Mouse (Mus musculus): Measurements from ENCODE around the gene Foxl2. TPM values are rescaled to one million over a fixed set of nuclear protein-coding genes. Genes with fewer than 3 reads are reported as not detected.

The Foxl2 gene
- 1.9 and 2.4 TPM in 2 replicates for polyA plus RNA-seq (2016; fragmentation: Nextera tagmentation; extraction: Ambion mirVana)

DNA sequence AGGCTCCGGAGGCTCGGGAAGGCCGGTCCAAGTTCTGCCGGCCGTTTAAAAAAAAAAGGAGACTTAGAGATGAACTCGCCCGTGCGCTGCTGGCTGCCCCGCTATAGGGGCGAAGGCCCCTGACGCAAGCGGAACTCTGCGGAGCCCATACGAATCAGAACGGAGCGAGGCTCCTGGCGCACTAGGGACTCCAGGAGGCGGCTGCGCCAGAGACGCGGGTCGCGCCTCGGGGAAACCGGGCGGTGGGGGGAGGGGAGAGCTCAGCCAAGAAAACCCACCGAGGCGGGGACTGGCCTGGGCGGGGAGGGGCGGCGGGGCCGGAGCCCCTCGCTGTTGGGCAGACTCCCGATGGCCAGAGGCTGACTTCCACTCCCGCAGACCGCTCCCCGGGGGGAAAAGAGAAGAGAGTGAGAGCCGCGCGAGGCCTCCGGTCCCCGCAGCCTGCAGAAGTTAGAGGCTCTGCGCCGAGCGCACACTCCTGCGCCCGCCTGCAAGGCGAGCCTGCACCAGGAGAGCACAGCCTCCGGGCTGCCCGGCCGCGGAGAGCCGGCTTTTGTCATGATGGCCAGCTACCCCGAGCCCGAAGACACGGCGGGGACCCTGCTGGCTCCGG, at the start of gene Foxl2:
Gene Foxl2, plus strand, starts transcription at position 186 of the 613 bp plus-strand sequence.
- peak within 1 kb of the TSS; percentile 84 for H3K27ac ChIP-seq (replicated peaks)
- peak within 1 kb of the TSS; percentile 66 for H3K4me3 ChIP-seq
- H3K4me1 ChIP-seq = peaks cover 40% of the 10 kb centered on the region
- H3K27me3 ChIP-seq (replicated peaks; ENCODE audit: low read depth, poor library complexity, severe bottlenecking) = peaks cover 100% of the 10 kb centered on the region
- no peaks in the 10 kb centered on the region for H3K9me3 ChIP-seq
- WGBS = under 1% methylated on average over 58 of the region's 58 CpGs
- H3K36me3 ChIP-seq (replicated peaks) = no peaks in the 10 kb centered on the region; the same call in 1 of the 2 replicates
- DNase-seq (ENCODE audit: low spot score) = peak; percentile 81

DNA sequence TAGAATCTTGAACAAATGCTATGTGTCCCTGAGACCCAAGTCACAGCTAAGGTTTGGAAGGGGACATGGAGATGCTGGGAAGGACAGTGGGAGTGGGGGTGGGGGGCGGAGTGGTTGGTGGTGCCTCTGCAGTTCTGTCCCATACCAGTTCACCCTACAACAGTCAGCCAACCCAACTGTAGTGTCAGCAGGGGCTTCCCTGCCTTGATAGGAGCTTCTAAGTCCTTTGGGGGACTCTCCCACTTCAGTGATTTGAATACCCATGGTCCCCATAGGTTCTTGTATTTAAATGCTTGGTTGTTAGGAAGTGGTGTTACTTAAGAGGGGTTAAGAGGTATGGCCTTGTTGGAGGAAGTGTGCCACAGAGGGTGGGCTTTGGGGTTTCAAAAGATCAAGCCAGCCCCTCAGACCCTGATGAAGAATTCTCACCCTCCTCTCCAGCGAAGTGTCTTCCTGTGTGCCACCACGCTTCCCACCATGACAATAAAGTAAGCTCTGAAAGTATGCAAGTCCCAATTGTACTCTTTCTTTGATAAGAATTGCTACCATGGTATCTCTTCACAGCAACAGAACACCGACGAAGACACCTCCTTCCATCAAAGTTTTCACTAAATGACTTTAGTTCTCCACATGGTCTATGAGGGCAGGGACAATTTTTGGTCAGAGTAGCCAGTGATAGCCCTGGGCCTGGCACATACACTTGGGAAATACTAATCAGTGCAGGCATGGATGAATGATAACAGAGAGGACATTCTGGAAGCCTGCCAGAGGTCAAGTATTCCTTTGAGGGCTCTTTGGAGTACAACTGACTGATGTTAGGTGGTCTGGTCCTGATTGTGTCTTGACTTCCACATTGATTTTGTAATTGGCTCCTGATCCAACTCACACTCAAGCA, 34.2 kb upstream of the Foxl2 start:
- no peak overlapping the region for H3K27ac ChIP-seq (replicated peaks)
- H3K27me3 ChIP-seq (replicated peaks; ENCODE audit: low read depth, poor library complexity, severe bottlenecking) = no peaks in the 10 kb centered on the region
- no peaks in the 10 kb centered on the region for H3K9me3 ChIP-seq
- no peaks in the 10 kb centered on the region for H3K36me3 ChIP-seq (replicated peaks)
- H3K4me3 ChIP-seq = no peak overlapping the region
- WGBS = 93% methylated on average over 5 of the region's 5 CpGs
- no peak for DNase-seq (ENCODE audit: low spot score)
- H3K4me1 ChIP-seq = peaks cover 21% of the 10 kb centered on the region

DNA sequence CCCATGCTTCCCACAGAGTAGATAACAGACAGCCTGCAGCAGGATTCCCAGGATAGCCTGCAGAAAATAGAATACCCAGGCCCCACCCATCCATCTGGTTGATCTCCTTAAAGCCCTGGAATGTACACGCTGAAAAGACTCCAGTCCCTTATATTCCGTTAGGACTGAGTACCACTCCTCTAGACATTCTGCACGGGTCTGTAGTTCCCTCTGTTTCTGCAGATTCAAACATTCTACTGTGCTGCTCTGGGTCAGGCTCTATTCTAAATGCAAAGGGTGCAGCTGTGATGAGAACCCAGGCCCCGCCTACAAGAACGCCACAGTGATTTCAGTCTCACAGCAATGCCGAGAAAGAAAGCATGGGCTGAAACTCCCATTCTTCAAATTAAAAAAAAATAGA, 32.0 kb upstream of the Foxl2 start:
- Histone ChIP-seq H3K4me3 (no peak overlapping the region), H3K27me3 (replicated peaks; ENCODE audit: low read depth, poor library complexity, severe bottlenecking) (no peaks in the 10 kb centered on the region), H3K9me3 (no peaks in the 10 kb centered on the region), H3K27ac (replicated peaks) (no peak overlapping the region), H3K36me3 (replicated peaks) (no peaks in the 10 kb centered on the region), H3K4me1 (peaks cover 25% of the 10 kb centered on the region)
- DNase-seq (ENCODE audit: low spot score) = no peak
- WGBS = 35% methylated on average over 6 of the region's 6 CpGs

DNA sequence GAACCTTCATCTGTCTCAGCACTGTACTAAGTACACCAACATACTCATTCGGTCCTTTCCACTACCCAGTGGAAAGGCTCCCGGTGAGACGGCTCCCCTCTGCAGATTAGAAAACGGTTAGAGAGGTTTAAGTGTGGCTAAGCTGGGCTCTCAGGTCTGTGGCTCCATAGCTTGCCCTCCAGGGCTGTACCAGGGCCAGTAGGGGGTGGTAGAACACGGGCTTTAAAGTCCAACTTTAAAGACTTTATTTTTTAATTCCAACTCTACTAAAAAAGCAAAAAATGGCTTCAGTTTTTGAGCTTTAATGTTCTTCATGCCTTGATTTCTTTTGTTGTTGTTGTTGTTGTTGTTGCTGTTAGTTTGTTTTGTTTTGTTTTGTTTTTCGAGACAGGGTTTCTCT, 30.9 kb upstream of the Foxl2 start:
- WGBS = 62% methylated on average over 6 of the region's 6 CpGs
- DNase-seq (ENCODE audit: low spot score) = no peak
- peaks cover 25% of the 10 kb centered on the region for H3K4me1 ChIP-seq
- H3K4me3 ChIP-seq = no peak overlapping the region
- H3K36me3 ChIP-seq (replicated peaks) = no peaks in the 10 kb centered on the region
- H3K27me3 ChIP-seq (replicated peaks; ENCODE audit: low read depth, poor library complexity, severe bottlenecking) = no peaks in the 10 kb centered on the region
- H3K27ac ChIP-seq (replicated peaks) = no peak overlapping the region
- H3K9me3 ChIP-seq = no peaks in the 10 kb centered on the region

DNA sequence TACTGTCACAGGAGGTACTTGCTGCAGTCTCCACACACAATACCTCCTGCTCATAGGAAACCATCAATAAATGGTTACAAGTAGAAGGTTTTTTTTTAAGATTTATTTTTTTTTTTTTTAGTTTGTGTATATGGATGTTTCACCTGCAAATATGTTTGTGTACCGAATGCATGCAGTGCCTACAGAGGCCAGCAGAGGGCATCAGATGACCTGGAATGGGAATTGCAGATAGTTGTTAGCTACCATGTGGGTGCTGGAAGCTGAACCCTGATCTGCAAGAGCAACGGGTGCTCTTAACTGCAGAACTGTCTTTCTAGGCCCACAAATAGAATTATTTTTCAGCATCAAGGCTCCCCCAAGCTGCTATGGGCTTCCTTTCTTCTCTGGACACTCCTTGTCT, 25.6 kb upstream of the Foxl2 start:
- Histone ChIP-seq H3K27ac (replicated peaks) (no peak overlapping the region), H3K36me3 (replicated peaks) (no peaks in the 10 kb centered on the region), H3K9me3 (peaks cover 4% of the 10 kb centered on the region; the same call in 1 of the 2 replicates), H3K27me3 (replicated peaks; ENCODE audit: low read depth, poor library complexity, severe bottlenecking) (peaks cover 9% of the 10 kb centered on the region), H3K4me3 (no peak overlapping the region), H3K4me1 (peaks cover 30% of the 10 kb centered on the region)
- DNase-seq (ENCODE audit: low spot score) = no peak
- WGBS = 86% methylated on average over 2 of the region's 2 CpGs

DNA sequence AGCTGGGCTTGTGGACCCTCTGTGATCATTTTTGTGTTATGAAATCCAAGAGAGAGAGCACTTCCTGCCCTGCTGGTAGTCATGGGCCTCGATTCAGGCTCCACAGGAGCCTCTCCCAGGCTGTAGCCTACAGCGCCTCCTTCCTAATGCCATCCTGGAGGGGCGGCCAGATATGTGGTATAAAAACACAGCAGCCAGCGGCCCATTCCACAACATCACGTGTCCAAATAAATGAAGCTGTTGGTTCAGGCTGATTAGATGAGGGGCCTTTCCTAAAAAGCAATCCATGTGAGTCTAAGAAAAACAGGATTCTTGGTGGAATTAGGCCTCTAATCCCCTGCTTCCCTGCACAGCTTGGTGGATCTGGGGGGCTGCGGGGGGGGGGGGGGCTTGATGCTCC, 22.2 kb upstream of the Foxl2 start:
- H3K4me1 ChIP-seq = peaks cover 40% of the 10 kb centered on the region
- no peak for DNase-seq (ENCODE audit: low spot score)
- H3K27ac ChIP-seq (replicated peaks) = 0 out of 2 replicates have a peak overlapping the region, but pooled peaks have one; percentile 14
- 10% methylated on average over 6 of the region's 6 CpGs for WGBS
- no peak overlapping the region for H3K4me3 ChIP-seq
- H3K9me3 ChIP-seq = peaks cover 4% of the 10 kb centered on the region; the same call in 1 of the 2 replicates
- H3K36me3 ChIP-seq (replicated peaks) = no peaks in the 10 kb centered on the region
- H3K27me3 ChIP-seq (replicated peaks; ENCODE audit: low read depth, poor library complexity, severe bottlenecking) = peaks cover 27% of the 10 kb centered on the region

DNA sequence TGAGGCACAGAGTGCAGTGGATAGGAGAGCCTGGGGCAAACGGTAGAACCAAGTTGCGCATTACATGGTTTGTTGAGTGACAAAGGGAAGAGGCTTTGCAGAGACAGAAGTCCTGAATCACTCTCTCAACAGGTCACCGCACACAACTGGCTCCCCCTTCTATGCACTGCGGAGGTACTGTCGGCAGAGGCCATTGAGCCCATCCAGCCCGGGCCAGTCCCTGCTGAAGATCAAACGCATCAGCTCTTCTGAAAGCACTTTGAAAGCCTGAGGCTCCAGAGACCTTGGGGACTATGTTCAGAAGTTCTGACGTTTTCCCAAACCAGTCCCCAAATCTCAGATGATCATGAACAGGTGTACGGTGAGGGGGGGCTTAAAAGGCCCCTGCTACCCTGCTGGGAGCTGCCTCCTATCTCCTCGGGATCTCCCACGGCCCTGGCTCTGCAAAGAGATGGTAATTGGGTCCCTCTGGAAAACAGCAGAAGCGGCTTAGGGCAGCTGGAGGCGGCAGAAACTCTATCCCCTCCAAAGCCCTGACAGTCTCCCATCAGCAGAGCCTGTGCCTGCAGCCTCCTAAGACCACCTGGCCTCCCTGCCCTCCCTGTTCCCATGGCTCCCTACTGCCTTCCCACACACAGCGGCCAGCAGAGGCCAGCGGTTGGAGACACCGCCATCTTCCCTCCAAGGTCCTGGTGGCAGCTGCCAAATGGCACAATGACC, 19.7 kb upstream of the Foxl2 start:
- Histone ChIP-seq H3K4me3 (no peak overlapping the region), H3K27me3 (replicated peaks; ENCODE audit: low read depth, poor library complexity, severe bottlenecking) (peaks cover 31% of the 10 kb centered on the region), H3K36me3 (replicated peaks) (no peaks in the 10 kb centered on the region), H3K4me1 (peaks cover 40% of the 10 kb centered on the region), H3K9me3 (no peaks in the 10 kb centered on the region), H3K27ac (replicated peaks) (no peak overlapping the region)
- DNase-seq (ENCODE audit: low spot score) = peak; percentile 52
- 13% methylated on average over 16 of the region's 16 CpGs for WGBS

DNA sequence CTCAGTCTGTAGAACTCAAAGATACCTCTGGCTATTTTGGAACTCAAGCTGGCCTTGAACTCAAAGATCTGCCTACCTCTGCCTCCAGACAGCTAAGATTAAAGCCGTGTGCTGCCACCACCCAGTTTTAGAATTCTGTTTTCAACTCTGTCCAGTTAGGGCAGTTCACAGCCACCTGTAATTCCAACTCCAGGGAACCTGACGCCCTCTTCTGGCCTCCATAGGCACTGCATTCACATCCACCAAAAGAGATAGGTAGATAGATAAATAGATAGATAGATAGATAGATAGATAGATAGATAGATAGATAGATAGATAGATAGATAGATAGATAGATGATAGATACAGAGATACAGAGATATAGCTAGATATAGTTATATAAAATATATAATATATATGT, 15.8 kb upstream of the Foxl2 start:
- Histone ChIP-seq H3K4me1 (peaks cover 21% of the 10 kb centered on the region), H3K36me3 (replicated peaks) (no peaks in the 10 kb centered on the region), H3K27ac (replicated peaks) (no peak overlapping the region), H3K27me3 (replicated peaks; ENCODE audit: low read depth, poor library complexity, severe bottlenecking) (peaks cover 31% of the 10 kb centered on the region), H3K9me3 (no peaks in the 10 kb centered on the region), H3K4me3 (no peak overlapping the region)
- peak; percentile 52 for DNase-seq (ENCODE audit: low spot score)
- WGBS = 22% methylated on average over 2 of the region's 2 CpGs

DNA sequence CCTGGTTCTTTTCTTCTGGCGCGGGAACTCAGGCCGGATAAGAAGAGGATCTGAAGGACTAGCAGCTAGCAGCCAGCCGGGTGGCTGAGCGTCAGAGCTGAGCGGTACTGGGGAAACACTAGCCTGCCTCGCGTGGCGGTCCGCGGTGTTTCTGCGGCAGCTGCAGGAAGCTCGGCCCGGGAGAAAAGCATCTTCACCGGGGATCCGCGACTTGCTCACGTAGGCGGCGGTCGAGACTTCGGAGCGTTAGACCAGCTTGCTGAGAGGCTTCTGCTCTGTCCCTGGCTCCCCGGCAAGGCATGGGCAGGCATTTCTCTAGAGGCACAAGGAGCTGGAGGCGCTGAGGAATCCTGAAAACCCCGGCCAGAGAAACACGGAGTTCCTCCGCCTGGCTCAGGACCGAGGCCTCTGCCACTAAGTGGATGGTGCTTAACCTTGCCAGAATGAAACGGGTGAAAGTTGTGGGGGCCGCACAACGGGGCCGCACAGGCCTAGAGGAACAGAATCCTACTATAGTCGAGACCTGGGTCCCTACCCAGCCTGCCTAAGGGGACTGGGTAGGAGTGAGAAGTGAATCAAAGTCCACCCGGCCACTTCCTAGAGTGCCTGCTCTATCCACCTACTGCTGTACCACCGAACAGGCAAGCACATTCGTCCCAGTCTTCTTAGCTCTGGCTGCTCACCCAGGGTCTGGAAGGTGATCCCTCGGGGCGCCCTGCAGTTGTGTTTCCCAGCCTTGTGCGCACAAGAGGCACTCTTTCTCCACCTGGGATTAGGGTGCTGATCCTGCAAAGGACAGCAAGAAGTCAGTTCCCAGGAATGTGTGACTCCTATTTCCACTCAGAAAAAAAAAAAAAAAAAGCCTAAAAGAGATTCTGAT, 2.7 kb upstream of the Foxl2 start:
- Histone ChIP-seq H3K27me3 (replicated peaks; ENCODE audit: low read depth, poor library complexity, severe bottlenecking) (peaks cover 88% of the 10 kb centered on the region), H3K9me3 (no peaks in the 10 kb centered on the region), H3K4me1 (peaks cover 40% of the 10 kb centered on the region), H3K4me3 (peak overlapping the region; percentile 66), H3K27ac (replicated peaks) (peak overlapping the region; percentile 35), H3K36me3 (replicated peaks) (no peaks in the 10 kb centered on the region; the same call in 1 of the 2 replicates)
- peak; percentile 69 for DNase-seq (ENCODE audit: low spot score)
- under 1% methylated on average over 40 of the region's 40 CpGs for WGBS

DNA sequence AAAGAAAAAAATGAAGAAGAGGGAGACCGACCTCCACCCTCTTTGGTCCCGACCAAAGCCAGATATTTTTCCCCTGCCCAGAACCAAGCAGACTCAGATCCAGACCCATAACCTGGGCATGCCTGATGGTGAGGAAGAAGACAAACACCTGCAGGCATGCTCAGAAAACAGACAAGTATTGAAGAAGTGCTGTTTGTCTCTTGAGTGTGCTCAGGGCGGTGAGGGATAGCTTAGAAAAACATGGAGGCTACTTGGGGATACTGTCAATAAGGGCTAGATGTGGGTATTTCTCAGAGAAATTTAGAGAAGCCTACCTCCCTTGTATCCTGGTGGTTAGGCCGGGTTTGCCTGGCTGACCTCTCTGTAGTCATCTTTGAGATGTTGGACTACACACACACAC, 1.8 kb upstream of the Foxl2 start:
- no peak overlapping the region for H3K27ac ChIP-seq (replicated peaks)
- peaks cover 96% of the 10 kb centered on the region for H3K27me3 ChIP-seq (replicated peaks; ENCODE audit: low read depth, poor library complexity, severe bottlenecking)
- peak overlapping the region; percentile 66 for H3K4me3 ChIP-seq
- H3K4me1 ChIP-seq = peaks cover 40% of the 10 kb centered on the region
- WGBS = 5% methylated on average over 4 of the region's 4 CpGs
- no peak for DNase-seq (ENCODE audit: low spot score)
- no peaks in the 10 kb centered on the region for H3K9me3 ChIP-seq
- H3K36me3 ChIP-seq (replicated peaks) = no peaks in the 10 kb centered on the region; the same call in 1 of the 2 replicates

DNA sequence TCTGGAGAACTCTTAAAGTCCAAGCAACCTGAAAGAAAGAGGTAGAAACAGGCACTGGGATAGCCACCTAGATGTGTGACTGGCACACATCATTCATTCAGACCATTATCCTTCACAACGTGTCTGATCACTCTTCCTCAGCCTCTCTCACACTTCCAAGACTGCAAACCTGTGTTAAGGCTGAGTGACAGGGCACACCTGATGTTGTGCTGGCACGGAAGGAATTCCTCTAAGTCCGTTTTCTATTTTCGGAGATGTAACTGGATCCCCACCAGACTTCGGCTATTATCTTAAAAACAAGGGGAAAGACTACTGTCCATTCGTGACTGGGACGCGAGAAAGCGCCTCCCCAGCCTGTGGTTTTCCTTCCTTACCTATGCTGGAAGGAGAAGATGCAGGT, 1.3 kb upstream of the Foxl2 start:
- no peaks in the 10 kb centered on the region for H3K9me3 ChIP-seq
- 3% methylated on average over 9 of the region's 9 CpGs for WGBS
- H3K4me1 ChIP-seq = peaks cover 40% of the 10 kb centered on the region
- no peaks in the 10 kb centered on the region; the same call in 1 of the 2 replicates for H3K36me3 ChIP-seq (replicated peaks)
- DNase-seq (ENCODE audit: low spot score) = no peak
- peak overlapping the region; percentile 66 for H3K4me3 ChIP-seq
- peaks cover 98% of the 10 kb centered on the region for H3K27me3 ChIP-seq (replicated peaks; ENCODE audit: low read depth, poor library complexity, severe bottlenecking)
- no peak overlapping the region for H3K27ac ChIP-seq (replicated peaks)

Measured in embryonic facial prominence, embryonic 10.5 days (tissue).